ENCODE assay signal across 8 mouse cellular contexts in the genomic region with DNA sequence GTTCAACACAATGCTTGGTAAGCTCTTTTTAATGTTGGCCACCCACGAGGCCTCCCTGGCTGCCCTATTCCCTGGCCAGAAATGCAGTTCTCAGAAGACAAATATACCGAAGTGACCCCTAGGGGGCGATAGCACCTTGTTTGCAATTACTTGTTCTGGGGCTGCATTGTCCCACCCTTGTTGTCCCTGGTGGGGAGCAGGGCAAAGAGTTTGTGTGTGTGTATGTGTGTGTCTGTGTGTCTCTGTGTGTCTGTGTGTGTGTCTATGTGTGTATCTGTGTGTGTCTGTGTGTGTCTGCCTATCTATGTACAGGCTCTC. TPM values are rescaled to one million over a fixed set of nuclear protein-coding genes. Genes with fewer than 3 reads are reported as not detected.
A peak's percentile ranks its signal among the peaks of the same experiment; 100 is the strongest.
DNase-seq lines count a peak whose midpoint lies in the region; ATAC-seq lines count a peak whose summit lies in the region.

No protein-coding gene starts in this region.

- peak; percentile 16 for DNase-seq in left cerebral cortex, adult 11 months (ENCODE audit: low spot score)
- no peak for DNase-seq in left cerebral cortex, adult 8-10 months (ENCODE audit: low spot score in 2 of 2)
- peak; percentile 40 for DNase-seq in adrenal gland, adult 2 months
- peak; percentile 70 for DNase-seq in embryo, embryonic 11.5 days (ENCODE audit: low read depth, low spot score)
- DNase-seq in heart, postnatal 14 days: peak; percentile 55 to 75
- peak; percentile 26 to 29 for DNase-seq in layer of hippocampus, postnatal 14 days (ENCODE audit: low spot score in 2 of 2)
- peak; percentile 81 for DNase-seq in testis, postnatal 10 days (ENCODE audit: low spot score)

- peak; percentile 49 for ATAC-seq in megakaryocyte, adult 5-6 weeks (ENCODE audit: poor library complexity, severe bottlenecking)

- intact Hi-C loops in heart, postnatal 14 days (cut with DNase I): loop anchor here (5.0 kb wide), 1 partner anchor 191 kb away; a partner anchor contains a TSS

RNA-seq across cellular contexts. Expression of a gene that starts 8.0 kb away (rescaled TPM):
- total RNA-seq in left cerebral cortex, adult 8-10 months (2022): 10 to 100 TPM in 1 of 4 experiments, 1 to 10 TPM in 3; 6.4 to 10.4 (median 8.2) TPM
- total RNA-seq in adrenal gland, adult 2 months (2021): not detected
- polyA plus RNA-seq in adrenal gland, adult 2 months (2012; rRNA removed): 0.07 TPM in 1 of 2 replicates, not detected in the other
- total RNA-seq in heart, postnatal 14 days (2021): not detected
- total RNA-seq in layer of hippocampus, postnatal 14 days (2021): 1 to 10 TPM; 1.1 to 1.2 TPM
- not detected in 2 replicates for total RNA-seq in megakaryocyte, adult 5-6 weeks (2015)
- total RNA-seq in megakaryocyte, adult 5-6 weeks (2017): not detected in 2 replicates

RNA-seq across cellular contexts. Expression of a gene that starts 30.7 kb away (rescaled TPM):
- under 1 TPM; 0.41 to 0.70 (median 0.64) TPM for total RNA-seq in left cerebral cortex, adult 8-10 months (2022)
- not detected for total RNA-seq in adrenal gland, adult 2 months (2021)
- 0.18 and 0.36 TPM in 2 replicates for polyA plus RNA-seq in adrenal gland, adult 2 months (2012; rRNA removed)
- under 1 TPM; 0.41 to 0.79 TPM for total RNA-seq in heart, postnatal 14 days (2021)
- total RNA-seq in layer of hippocampus, postnatal 14 days (2021): under 1 TPM; 0.55 to 0.88 TPM
- total RNA-seq in megakaryocyte, adult 5-6 weeks (2015): 0.13 TPM in 1 of 2 replicates, not detected in the other
- total RNA-seq in megakaryocyte, adult 5-6 weeks (2017): not detected in 2 replicates

RNA-seq across cellular contexts. Expression of a gene that starts 38.2 kb away (rescaled TPM):
- total RNA-seq in left cerebral cortex, adult 8-10 months (2022): 10 to 100 TPM; 64.7 to 98.2 (median 71.4) TPM
- total RNA-seq in adrenal gland, adult 2 months (2021): 10 to 100 TPM; 29.3 to 37.1 TPM
- 3.9 and 4.4 TPM in 2 replicates for polyA plus RNA-seq in adrenal gland, adult 2 months (2012; rRNA removed)
- 10 to 100 TPM; 55.7 to 57.1 TPM for total RNA-seq in heart, postnatal 14 days (2021)
- total RNA-seq in layer of hippocampus, postnatal 14 days (2021): 10 to 100 TPM; 66.5 to 68.6 TPM
- total RNA-seq in megakaryocyte, adult 5-6 weeks (2015): 3.4 and 6.7 TPM in 2 replicates
- total RNA-seq in megakaryocyte, adult 5-6 weeks (2017): 3.5 and 4.8 TPM in 2 replicates

Comparison
In these comparisons a context has a peak if more than half of its experiments do, and no peak if none do; other contexts are left out.
1. DNase-seq: peak in left cerebral cortex, adult 11 months (single experiment), adrenal gland, adult 2 months (single experiment), embryo, embryonic 11.5 days (single experiment), heart, postnatal 14 days (2 of 2), layer of hippocampus, postnatal 14 days (2 of 2) and testis, postnatal 10 days (single experiment); none in left cerebral cortex, adult 8-10 months (0 of 2).